Mouse (Mus musculus) ES-E14 (cell line): Measurements from ENCODE around the gene Gucy2e. TPM values are rescaled to one million over a fixed set of nuclear protein-coding genes. Genes with fewer than 3 reads are reported as not detected.
A peak's percentile ranks its signal among the peaks of the same experiment; 100 is the strongest.

Experiments used
- DNase-seq: peaks from one replicate; pipeline ENCODE4 v3.0.0-alpha.2; 2013; ENCODE audit warnings: low read depth, low spot score
- H3K27ac ChIP-seq: 2 replicates; pipeline ENCODE4 v1.5.1; 2012; ENCODE audit warnings: low read depth, mild to moderate bottlenecking, low read length, moderate library complexity, mixed read lengths; ENCODE audit not compliant: poor library complexity, insufficient read depth, severe bottlenecking
- H3K36me3 ChIP-seq: 2 replicates; pipeline ENCODE4 v1.6.1; 2012; ENCODE audit warnings: mild to moderate bottlenecking, low read length, moderate library complexity, mixed read lengths; ENCODE audit not compliant: control insufficient read depth, poor library complexity, insufficient read depth, severe bottlenecking
- H3K4me1 ChIP-seq, 2 experiments: fragments of 150-350 bp in 1 of 2; sonication (generic) in 1 of 2; 2 replicates each; pipeline ENCODE4 v1.6.1; 2012; ENCODE audit warnings: low read length in 2 of 2, mild to moderate bottlenecking in 1 of 2, mixed read lengths in 1 of 2; ENCODE audit not compliant: control insufficient read depth in 2 of 2, insufficient read depth in 2 of 2, poor library complexity in 1 of 2
- H3K4me3 ChIP-seq, 2 experiments: fragments of 150-350 bp in 1 of 2; sonication (generic) in 1 of 2; 2 replicates each; pipeline ENCODE4 v1.5.1; 2012; ENCODE audit warnings: low read length in 2 of 2, low read depth in 1 of 2, mild to moderate bottlenecking in 1 of 2, mixed read lengths in 1 of 2; ENCODE audit not compliant: insufficient read depth in 1 of 2, poor library complexity in 1 of 2, severe bottlenecking in 1 of 2
- H3K9ac ChIP-seq: 2 replicates; pipeline ENCODE4 v1.6.1; 2012; ENCODE audit warnings: low read depth, mild to moderate bottlenecking, low read length, mixed read lengths; ENCODE audit not compliant: poor library complexity, insufficient read depth, severe bottlenecking
- H3K9me3 ChIP-seq: fragments of 150-350 bp; sonication (generic); 2 replicates; pipeline ENCODE4 v1.6.1; 2012; ENCODE audit warnings: low read depth, mild to moderate bottlenecking, low read length; ENCODE audit not compliant: control insufficient read depth, insufficient read depth
- CHD2 ChIP-seq: IDR thresholded peaks from 2 replicates; pipeline ENCODE4 v1.6.1; 2014; ENCODE audit warnings: mild to moderate bottlenecking, low read depth, low read length, inconsistent platforms
- HCFC1 ChIP-seq: IDR thresholded peaks from 2 replicates; pipeline ENCODE4 v1.6.1; 2012; ENCODE audit warnings: low read length, inconsistent platforms, borderline replicate concordance; ENCODE audit not compliant: insufficient read depth
- MAFK ChIP-seq: IDR thresholded peaks from 2 replicates; pipeline ENCODE4 v1.6.1; 2014; ENCODE audit warnings: mild to moderate bottlenecking, low read depth, low read length, inconsistent platforms; ENCODE audit not compliant: insufficient read depth
- ZC3H11A ChIP-seq: IDR thresholded peaks from 2 replicates; pipeline ENCODE4 v1.6.1; 2012; ENCODE audit warnings: low read depth, mild to moderate bottlenecking, inconsistent platforms, low read length, borderline replicate concordance
- ZNF384 ChIP-seq: IDR thresholded peaks from 2 replicates; pipeline ENCODE4 v1.6.1; 2012; ENCODE audit warnings: low read depth, low read length, inconsistent platforms
- in situ Hi-C, 2 experiments: fragments of 600-800 bp; cut with MboI; formaldehyde crosslinking; loops; one replicate each; pipeline ENCODE4 v1.15.1; 2025; ENCODE audit warnings: low sequenced_read_pairs in 2 of 2, inconsistent platforms in 1 of 2; ENCODE audit not compliant: unreplicated experiment in 2 of 2
- total RNA-seq: library from RNA; depleted of rRNA; stranded (reverse); fragments of 300-350 nt; gene quantifications from 2 replicates; pipeline ENCODE4 v1.2.3, GENCODE M21; 2012; rRNA removed

The Gucy2e gene
- total RNA-seq, 1 experiment: 0.09 TPM

DNA sequence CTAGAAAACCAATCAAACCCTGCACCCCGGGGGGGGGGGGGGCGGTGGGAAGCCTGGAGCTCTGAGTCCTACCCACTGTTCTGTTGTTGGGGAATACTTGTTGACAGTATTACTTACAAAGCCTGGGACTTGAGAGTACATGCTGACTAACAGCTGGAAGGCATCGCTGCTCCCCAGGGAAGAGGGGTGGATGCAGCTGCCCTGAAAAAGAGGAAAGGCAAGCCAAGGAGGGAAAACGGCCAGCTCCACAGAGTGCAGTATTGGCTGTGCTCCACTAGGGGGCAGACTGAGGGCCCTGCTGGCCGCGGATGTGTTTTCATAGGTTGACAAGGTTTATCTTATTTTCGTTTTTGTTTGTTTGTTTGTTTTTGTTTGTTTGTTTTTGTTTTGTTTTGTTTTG, 65.2 kb downstream of the Gucy2e start:
- peak; percentile 36 for DNase-seq
- in situ Hi-C loops: no loop called here
- Histone ChIP-seq H3K27ac (no peak overlapping the region), H3K9me3 (no peaks in the 10 kb centered on the region), H3K9ac (no peak overlapping the region), H3K4me3 (no peak overlapping the region), H3K4me1 (peaks cover 0 to 3% of the 10 kb centered on the region in 2 experiments; a peak in 2 of 4 replicates), H3K36me3 (no peaks in the 10 kb centered on the region)
- TF ChIP-seq ZC3H11A (no peak), HCFC1 (no peak)

DNA sequence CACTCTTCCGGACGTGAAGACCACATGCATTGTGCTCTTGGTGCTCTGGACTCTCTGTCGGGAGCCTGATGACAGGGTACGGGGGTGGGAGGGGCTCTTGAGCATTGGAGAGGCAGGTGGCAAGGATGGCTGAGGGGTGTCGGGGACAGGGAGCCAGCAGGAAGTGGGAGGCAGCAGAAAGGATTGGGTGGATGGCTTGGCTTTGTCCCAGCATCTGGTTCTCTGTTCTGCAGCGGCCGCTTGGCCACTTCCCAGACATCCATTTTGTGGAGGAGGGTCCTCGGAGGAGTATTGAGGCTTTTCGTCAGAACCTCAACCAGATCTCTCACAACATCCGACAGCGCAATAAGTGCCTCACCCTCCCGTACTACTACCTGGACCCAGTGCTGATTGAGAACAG, 67.5 kb downstream of the Gucy2e start:
- no peaks in the 10 kb centered on the region for H3K36me3 ChIP-seq
- H3K4me1 ChIP-seq: peaks cover 0 to 3% of the 10 kb centered on the region in 2 experiments; a peak in 2 of 4 replicates
- no peak overlapping the region for H3K9ac ChIP-seq
- DNase-seq: no peak
- H3K27ac ChIP-seq: no peak overlapping the region
- no peak overlapping the region for H3K4me3 ChIP-seq
- no peaks in the 10 kb centered on the region for H3K9me3 ChIP-seq
- TF ChIP-seq ZNF384: no peak
- TF ChIP-seq HCFC1: no peak
- TF ChIP-seq CHD2: no peak
- TF ChIP-seq MAFK: no peak
- no peak for TF ChIP-seq ZC3H11A
- in situ Hi-C loops: no loop called here

Other genes starting within 250 kb of the Gucy2e start
- 119 and 149 TPM in 2 replicates for gene Pfas, start 228.6 kb downstream of the Gucy2e start, total RNA-seq
- gene Ctc1, start 221.1 kb downstream of the Gucy2e start, total RNA-seq: 50.9 and 79.5 TPM in 2 replicates
- 71.7 and 81.1 TPM in 2 replicates for gene Aurkb, start 191.4 kb downstream of the Gucy2e start, total RNA-seq
- 4.5 and 6.2 TPM in 2 replicates for gene Borcs6, start 177.3 kb downstream of the Gucy2e start, total RNA-seq
- gene Tmem107, start 166.2 kb downstream of the Gucy2e start, total RNA-seq: 38.6 and 38.8 TPM in 2 replicates
- 7.1 and 9.0 TPM in 2 replicates for gene Vamp2, start 148.5 kb downstream of the Gucy2e start, total RNA-seq
- 6.0 and 8.6 TPM in 2 replicates for gene Per1, start 141.8 kb downstream of the Gucy2e start, total RNA-seq
- not detected in 2 replicates for gene Hes7, start 116.6 kb downstream of the Gucy2e start, total RNA-seq
- gene 9130213A22Rik, start 114.4 kb downstream of the Gucy2e start, total RNA-seq: not detected in 2 replicates
- gene Aloxe3, start 111.1 kb downstream of the Gucy2e start, total RNA-seq: 0.49 and 1.4 TPM in 2 replicates
- gene Alox12b, start 80.0 kb downstream of the Gucy2e start, total RNA-seq: 0.21 and 0.22 TPM in 2 replicates
- gene Alox8, start 39.2 kb downstream of the Gucy2e start, total RNA-seq: 0.85 and 1.6 TPM in 2 replicates
- gene Cntrob, start 86.7 kb upstream of the Gucy2e start, total RNA-seq: 23.0 and 27.4 TPM in 2 replicates
- gene Trappc1, start 86.9 kb upstream of the Gucy2e start, total RNA-seq: 44.1 and 62.2 TPM in 2 replicates
- gene Kcnab3, start 89.2 kb upstream of the Gucy2e start, total RNA-seq: 1.6 and 2.2 TPM in 2 replicates
- 1.3 and 1.8 TPM in 2 replicates for gene Rnf227, start 103.4 kb upstream of the Gucy2e start, total RNA-seq
- gene Chd3, start 132.4 kb upstream of the Gucy2e start, total RNA-seq: 21.6 and 27.0 TPM in 2 replicates
- 191 and 202 TPM in 2 replicates for gene Naa38, start 158.5 kb upstream of the Gucy2e start, total RNA-seq
- 18.8 and 29.0 TPM in 2 replicates for gene Cyb5d1, start 158.6 kb upstream of the Gucy2e start, total RNA-seq
- gene Tmem88, start 161.2 kb upstream of the Gucy2e start, total RNA-seq: 23.9 and 43.3 TPM in 2 replicates
- 7.9 and 9.4 TPM in 2 replicates for gene Kdm6b, start 176.6 kb upstream of the Gucy2e start, total RNA-seq